Mouse (Mus musculus) erythroblast, embryonic 14.5 days (primary cell): ENCODE measurements at regions not wholly inside any gene's neighbourhood (a gene's known extent, or its start where the extent isn't known, plus 50 kb on each side); places are given as distances from the start of the nearest gene placed in this dataset.

Experiments
- GATA1 ChIP-seq: IDR thresholded peaks from 2 replicates; pipeline ENCODE4 v1.6.1; 2012; ENCODE audit warnings: low read length, inconsistent platforms, mixed read lengths
- TAL1 ChIP-seq: IDR thresholded peaks from 3 replicates; pipeline ENCODE4 v1.6.1; 2012; ENCODE audit warnings: low read length, inconsistent platforms, mixed read lengths

DNA sequence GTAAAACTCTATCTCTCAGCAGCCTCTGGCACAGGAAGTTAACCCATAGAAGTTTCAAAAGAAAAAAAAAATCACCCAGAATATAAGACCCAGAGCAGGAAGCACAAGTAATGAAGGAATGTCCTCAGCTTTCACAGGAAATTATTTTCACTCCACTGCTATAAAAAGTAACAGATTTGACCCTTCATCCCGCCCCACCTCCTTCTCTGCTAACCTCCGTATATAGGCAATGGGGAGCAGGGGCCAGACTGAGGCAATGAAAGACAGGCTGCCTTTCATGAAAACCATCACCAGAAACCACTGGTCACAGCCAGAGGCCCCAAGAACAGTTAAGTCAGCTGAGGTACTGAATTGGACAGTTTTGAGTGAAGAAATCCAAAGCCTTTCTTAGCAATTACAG, 654.9 kb downstream of the Gsdmc2 start:
- TF ChIP-seq GATA1 (no peak), TAL1 (no peak)
